17 mouse cellular contexts compared by ENCODE assay signal in the genomic region with DNA sequence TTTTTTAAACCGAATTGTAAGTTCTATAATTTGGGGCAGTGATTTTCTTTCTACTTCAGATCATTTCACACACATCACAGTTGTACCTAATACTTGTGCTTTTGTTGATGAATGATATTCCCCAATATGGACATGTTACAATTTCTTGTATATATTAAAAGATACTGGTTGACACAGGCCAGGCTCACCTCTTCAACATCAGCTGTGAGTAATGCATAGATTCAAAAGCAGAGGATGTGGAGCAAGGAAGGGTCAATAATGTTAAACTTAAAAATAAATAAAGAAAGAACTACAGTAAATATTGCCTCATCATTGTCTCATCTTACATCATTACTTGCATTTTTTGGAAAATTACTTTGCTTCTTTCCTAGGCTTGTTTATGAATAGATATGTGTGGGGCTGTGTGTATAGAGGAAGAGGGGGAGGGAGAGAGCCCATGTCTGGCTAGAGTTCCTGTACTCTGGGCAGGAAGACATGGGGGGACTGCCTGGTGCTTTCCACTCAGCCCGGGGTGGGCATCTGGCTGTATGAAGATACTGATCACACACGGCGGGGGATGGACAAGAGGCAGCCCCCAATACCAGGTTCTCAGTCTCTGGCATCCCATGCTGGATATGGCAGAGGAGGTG.
"Had no signal": no experiment of that assay in that cellular context is flagged by ENCODE, and none has a peak within 500 bp of the region (broad histone marks: within the 10 kb centered on the region; RNA-seq: fewer than 3 reads in every experiment).

No protein-coding gene starts in this region.

- H3K27ac ChIP-seq: liver, embryonic 13.5 days; liver, embryonic 15.5 days; macrophage; midbrain, embryonic 13.5 days; midbrain, embryonic 15.5 days; neural tube, embryonic 12.5 days; stomach, embryonic 15.5 days; stomach, postnatal 0 days had no signal

- H3K4me3 ChIP-seq: liver, embryonic 13.5 days; liver, embryonic 15.5 days; megakaryocyte, embryonic 14.5 days; midbrain, embryonic 13.5 days; midbrain, embryonic 15.5 days; neural tube, embryonic 12.5 days; stomach, embryonic 15.5 days had no signal

- DNase-seq: liver; liver, embryonic 13.5 days; liver, postnatal 0 days; lung, postnatal 14 days; right cerebral cortex, postnatal 14 days; thymus, adult 2 months; thymus, postnatal 25 days; thymus, postnatal 4 days had no signal

- H3K36me3 ChIP-seq: liver, embryonic 13.5 days; liver, embryonic 15.5 days; midbrain, embryonic 13.5 days; midbrain, embryonic 15.5 days; neural tube, embryonic 12.5 days; stomach, embryonic 15.5 days had no signal

- H3K4me2 ChIP-seq: liver, embryonic 13.5 days; liver, embryonic 15.5 days; midbrain, embryonic 11.5 days; midbrain, embryonic 13.5 days; midbrain, embryonic 15.5 days; neural tube, embryonic 12.5 days; stomach, embryonic 15.5 days had no signal

- H3K4me1 ChIP-seq: liver, embryonic 13.5 days; liver, embryonic 15.5 days; megakaryocyte, embryonic 14.5 days; midbrain, embryonic 13.5 days; midbrain, embryonic 15.5 days; neural tube, embryonic 12.5 days; stomach, embryonic 15.5 days had no signal

- H3K9me3 ChIP-seq: liver, embryonic 13.5 days; liver, embryonic 15.5 days; megakaryocyte, embryonic 14.5 days; midbrain, embryonic 13.5 days; midbrain, embryonic 15.5 days; neural tube, embryonic 12.5 days; stomach, embryonic 15.5 days had no signal

- ATAC-seq: liver, postnatal 0 days; midbrain, embryonic 13.5 days; midbrain, embryonic 15.5 days had no signal

- H3K9ac ChIP-seq: liver, embryonic 13.5 days; liver, embryonic 15.5 days; liver, postnatal 0 days; midbrain, embryonic 13.5 days; midbrain, embryonic 15.5 days; neural tube, embryonic 12.5 days; stomach, embryonic 15.5 days had no signal

- H3K27me3 ChIP-seq: liver, embryonic 13.5 days; liver, embryonic 15.5 days; megakaryocyte, embryonic 14.5 days; midbrain, embryonic 13.5 days; midbrain, embryonic 15.5 days; neural tube, embryonic 12.5 days; stomach, embryonic 15.5 days had no signal
